Mouse (Mus musculus): ENCODE data around the gene Sdhd. TPM values are rescaled to one million over a fixed set of nuclear protein-coding genes. Genes with fewer than 3 reads are reported as not detected.
"Not testable (repeated sequence)": the region's sequence is repeated elsewhere in the genome, so short reads cannot be mapped to it uniquely, and the experiment has no call there.

The Sdhd gene
- 100 to 1,000 TPM; 108 to 126 (median 114) TPM for total RNA-seq (2022)

DNA sequence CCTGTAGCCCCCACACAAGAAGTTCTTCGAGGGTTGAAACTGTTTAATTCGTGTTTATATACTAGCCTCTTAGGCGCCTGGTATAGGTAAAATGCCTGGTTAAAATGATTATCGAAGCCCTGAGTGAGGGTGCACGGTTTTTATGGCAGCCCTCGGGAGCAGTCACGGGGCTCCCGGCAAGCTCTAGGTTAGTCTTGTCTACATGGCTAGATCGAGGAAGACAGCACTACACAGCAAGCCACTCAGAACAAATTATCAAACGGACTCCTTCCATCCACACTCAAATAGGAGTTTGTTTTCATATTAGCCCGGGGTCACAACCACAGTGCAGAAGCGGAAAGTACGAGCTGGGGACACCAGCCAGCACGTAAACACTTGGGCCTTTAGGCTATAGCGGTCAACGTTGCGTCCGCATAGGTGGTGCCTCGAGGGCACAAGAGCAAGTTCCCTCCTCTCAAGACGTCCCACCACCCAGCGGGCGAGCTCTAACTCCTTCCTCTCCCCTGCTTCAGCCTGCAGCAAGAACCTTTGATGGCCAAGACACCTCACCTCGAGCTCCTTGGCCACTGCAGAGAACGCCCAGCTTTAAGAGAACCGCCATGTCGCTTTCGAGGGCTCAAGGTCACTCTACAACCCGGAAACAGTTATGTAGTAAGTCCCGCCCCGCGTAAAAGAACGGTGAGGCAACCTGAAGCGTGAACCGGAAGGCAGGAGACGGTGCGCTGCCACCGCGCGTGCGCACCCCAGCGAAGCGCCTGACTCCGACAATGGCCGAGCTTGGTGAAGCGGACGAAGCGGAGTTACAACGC is at the start of gene Sdhd, which contains the start of gene Timm8b:
Sdhd (minus strand) TSS at position 624 of the 809 bp plus-strand sequence.
Timm8b (plus strand) TSS at position 722 of the 809 bp plus-strand sequence.
- DNase-seq (ENCODE audit: low spot score in 2 of 2), result peak; percentile 94 to 96

DNA sequence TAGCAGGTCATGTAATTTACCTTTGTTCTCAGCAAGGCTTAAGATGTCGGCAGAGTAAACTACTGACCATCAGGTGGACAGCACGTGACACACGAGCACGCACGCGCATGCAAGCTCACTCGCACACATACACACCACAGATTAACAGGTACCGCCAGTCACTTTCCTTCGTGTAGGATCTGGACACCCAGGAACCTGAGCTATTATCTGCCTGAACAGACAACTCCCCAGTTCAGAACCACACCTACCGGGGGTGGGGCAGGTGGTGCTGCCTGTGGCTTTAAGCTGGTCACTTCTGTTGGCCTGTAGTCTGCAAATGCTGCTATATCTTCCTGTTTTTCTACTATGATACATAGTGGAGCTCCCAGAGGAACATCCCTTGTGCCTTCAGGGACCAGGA is 46.9 kb upstream of the Sdhd start:
- no peak for DNase-seq (ENCODE audit: low spot score in 2 of 2)

DNA sequence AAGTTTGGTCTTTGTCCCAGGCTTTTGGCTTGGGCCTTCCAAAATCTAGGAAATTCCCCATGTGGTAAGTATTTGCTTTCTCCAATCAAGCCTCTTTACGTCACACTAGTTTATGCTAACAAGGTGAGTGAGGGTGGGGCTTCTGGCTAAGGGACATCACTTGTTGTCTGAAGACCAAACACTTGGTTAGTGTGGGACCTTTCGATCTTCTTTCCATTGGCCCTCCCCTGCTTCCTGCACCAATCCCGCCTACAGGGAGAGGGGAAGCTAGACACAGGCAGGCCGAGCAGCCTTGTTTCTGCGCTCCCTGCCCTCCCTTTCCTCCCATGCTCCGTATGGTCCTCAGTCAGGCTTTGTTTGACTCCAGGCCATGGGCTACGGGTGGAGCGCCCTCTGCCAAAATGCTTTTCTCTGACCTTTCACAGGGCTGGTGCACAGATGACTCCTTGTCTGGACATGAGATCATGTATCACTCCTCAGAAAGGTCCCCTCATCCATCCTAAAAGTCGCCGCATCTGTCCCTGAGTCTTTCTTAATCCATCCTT is 43.3 kb upstream of the Sdhd start:
- no peak for DNase-seq (ENCODE audit: low spot score in 2 of 2)

DNA sequence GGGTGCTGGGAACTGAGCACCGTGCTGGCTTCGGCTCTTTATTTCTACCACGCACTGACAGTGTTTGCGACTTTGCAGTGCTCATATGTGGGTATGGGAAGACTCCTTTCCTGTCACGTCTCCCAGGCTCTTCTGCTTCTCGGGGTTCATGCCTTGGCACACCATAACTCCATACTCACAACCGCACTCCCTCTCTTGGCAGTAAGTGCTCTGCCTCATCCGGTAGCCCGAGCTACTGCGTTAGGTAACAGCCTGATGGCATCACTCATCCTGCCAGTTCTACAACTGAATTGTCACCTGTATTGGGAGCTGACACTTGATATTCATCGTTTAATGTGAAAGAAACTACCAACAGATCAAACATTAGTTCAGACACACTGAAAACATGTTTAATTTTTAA is 30.7 kb upstream of the Sdhd start:
- DNase-seq (ENCODE audit: low spot score in 2 of 2), result no peak

DNA sequence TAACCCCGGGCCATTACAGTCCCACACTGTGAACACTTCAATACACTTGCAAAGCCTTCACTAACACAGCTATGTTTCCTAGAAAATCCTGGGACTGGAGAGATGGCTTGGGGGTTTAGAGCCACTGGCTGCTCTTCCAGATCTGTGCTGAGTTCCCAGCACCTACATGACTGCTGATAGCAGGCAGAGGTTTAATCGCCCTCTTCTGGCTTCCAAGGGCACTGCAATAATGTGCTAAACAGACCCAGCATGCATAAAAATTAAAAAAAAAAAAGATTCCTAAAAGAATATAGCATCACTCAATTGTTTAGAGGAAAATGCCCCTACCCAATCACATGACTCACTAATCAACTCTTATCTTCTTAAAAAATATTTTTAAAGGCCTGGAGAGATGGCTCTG is 29.4 kb upstream of the Sdhd start:
- no peak for DNase-seq (ENCODE audit: low spot score in 2 of 2)

DNA sequence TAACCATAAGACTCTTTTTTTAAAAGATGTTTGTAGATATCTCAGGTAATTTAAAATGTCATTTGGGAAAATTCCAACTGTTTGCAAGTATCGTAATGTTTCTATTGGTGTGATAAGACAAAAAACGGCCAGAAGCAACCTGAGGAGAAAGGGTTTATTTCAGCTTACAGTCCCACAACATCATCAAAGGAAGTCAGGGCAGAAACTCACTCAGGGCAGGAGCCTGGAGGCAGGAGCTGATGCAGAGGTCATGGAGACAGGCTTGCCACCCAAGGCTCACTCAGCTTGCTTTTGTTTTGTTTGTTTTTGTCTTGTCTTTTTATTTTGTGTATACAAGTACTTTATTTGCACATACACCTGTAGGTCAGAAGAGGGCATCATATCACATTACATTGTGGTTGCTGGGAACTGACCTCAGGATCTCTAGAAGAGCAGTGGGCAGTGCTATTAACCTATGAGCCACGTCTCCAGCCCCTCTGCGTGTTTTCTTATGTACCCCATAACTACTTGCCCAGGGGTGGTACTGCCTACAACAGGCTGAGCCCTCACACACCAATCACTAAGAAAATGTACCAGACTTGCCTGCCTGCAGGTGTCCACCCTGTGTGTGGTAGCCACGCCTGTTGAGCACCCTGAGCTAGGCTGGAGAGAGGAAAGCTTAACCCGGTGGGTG is 28.5 kb upstream of the Sdhd start:
- no peak for DNase-seq (ENCODE audit: low spot score in 2 of 2)

DNA sequence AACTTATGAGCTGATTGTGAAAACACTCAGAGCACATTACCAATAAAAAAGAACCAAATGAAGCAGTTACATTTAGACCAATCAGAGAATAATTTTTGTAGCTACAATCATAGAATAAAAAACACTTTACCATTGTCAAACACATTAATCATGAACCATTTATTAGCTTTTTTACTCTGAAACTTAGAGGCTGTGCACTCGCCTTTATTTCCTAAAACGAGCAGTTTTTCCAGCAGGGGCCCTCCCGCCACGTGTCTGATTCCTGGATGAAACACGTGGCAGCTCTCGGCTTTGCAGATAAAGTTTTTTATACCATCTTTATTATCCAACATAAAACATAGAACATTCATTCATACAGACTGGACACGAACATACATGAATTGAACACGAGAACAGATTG is 27.3 kb upstream of the Sdhd start:
- DNase-seq (ENCODE audit: low spot score in 2 of 2), result not testable (repeated sequence)

DNA sequence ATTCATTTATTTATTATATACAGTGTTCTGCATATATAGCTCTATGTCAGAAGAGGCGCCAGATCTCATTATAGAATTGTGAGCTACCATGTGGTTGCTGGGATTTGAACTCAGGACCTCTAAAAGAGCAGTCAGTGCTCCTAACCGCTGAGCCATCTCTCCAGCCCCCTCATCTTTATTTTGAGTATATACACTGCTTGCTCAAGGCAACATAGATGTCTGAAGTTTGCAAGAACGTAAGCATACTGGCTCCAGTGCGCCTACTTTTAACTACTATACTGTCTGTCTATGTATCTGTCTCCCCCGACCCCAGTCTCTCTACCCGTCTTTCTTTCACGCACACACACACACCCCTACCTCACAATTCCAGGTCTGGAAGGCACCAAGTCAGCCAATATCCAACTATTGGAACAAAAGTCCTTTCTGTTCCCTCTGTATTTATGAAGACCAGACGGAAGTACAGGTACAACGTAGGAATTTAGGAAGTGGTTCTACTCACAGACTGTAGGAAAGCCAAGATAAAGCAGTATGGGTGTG is 14.2 kb upstream of the Sdhd start:
- DNase-seq (ENCODE audit: low spot score in 2 of 2), result no peak

DNA sequence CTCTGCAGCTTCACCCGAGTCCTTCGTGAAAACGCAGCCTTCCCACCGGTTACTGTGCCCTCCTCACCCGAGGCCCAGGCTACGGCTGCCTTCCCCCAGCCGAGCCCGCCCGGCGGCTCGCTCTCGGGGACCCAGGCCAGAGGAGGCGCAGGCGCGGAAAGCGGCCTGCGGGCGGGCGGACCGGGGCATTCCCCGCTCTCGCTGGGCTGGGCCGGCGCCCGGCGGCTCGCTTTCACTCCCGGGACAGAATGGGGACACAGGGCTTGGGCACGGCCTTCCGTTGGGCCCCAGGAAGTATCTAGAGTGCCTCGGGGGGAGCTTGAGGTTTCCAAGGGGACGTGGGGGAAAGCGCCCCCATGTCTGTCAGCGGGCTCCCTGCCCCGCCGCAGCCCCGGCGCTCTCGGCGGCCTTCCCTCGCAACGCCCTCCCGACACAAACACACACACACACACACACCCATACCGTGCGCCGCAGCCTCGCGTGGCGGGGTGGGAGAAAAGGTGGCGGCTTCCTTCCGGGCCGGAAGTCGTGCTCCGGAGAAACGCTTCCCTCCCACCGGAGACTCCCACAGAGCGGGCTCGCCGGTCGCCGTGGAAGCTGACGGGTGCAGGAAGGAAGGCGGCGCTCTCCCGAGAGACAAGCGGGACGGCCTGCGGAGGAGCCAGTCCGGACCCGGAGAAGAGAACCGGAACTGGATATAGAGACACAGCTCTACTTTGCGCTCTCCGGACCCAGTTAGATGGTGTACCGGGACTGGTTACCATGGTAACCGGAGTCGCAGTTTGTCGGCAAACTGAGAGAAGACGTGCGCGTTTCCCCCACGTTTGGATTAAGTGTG is 13.4 kb upstream of the Sdhd start, which contains the start of the genes Pih1d2 and Nkapd1:
Pih1d2 (plus strand) TSS at position 556 of the 838 bp plus-strand sequence.
Nkapd1 (minus strand) TSS at position 699 of the 838 bp plus-strand sequence.
- peak; percentile 83 to 92 for DNase-seq (ENCODE audit: low spot score in 2 of 2)

DNA sequence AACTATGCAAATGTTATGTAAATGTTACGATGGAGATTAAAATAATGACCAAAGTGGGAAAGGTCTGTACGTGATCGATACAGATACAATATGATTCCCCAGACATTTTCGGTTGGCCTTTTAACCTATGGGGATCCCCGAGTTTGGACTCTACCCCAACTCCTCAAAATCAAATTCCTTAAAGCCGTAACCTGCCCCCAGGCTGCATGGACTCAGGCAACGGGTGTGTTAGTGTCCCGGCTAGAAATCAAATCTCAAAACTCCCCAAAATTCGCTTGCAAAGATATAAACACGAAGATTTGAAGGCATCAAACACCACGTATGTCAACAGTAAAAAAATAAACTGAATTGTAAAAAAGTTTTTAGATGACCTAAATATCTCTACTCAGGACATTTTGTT is 12.5 kb upstream of the Sdhd start:
- DNase-seq (ENCODE audit: low spot score in 2 of 2), result no peak

DNA sequence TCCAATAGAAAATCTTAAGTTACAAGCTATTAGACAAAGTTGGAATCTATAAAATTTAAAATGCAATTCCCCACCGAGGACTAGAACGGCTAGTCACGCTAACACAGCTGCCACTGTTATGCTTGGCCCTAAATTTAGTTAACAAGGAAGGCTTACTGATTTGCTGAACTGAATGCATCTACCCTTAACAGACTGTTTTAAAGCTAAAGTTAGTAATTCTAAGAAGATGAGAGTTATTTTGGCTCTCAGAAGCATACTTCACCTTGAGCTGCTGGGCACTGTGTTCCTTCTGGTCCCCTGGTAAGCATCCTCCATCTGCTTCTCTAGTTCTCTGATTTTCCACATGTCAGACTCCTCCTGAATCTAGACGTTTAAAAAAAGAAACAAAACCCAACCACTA is 8.5 kb upstream of the Sdhd start:
- no peak for DNase-seq (ENCODE audit: low spot score in 2 of 2)

DNA sequence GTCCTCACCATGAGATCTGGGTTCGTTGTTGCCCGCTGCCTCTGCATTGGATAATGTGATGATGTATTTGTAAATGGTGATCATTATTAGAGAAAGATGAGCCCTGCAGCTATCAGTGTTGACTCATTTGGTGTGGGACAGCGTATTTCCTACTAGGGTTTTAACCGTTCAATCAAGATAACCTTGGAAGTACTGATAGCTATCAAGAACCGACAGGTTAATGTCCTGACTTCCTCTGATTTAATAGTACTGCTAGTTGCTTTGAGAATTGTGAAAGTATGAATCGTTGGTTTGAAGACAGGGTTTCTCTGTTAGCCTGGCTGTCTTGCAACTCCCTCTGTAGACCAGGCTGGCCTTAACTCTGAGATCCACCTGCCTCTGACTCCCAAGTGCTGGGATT is 726 bp upstream of the Sdhd start:
- no peak for DNase-seq (ENCODE audit: low spot score in 2 of 2)

DNA sequence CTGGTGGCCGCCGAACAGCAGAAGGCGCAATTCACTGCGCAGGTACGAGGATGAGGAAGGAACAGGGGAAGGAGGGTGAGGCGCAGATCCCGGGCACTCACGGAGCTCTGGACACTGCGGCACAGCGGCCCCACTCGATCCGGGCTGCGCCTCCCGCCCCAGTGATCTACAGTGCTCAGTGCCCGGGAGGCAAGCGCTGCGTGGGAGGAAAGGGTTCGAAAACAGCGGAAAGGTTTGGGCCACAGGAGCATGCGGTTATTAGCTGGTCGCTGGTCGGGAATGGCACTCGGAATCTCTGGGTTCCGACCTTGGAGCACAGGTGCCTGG is 349 bp upstream of the Sdhd start:
- DNase-seq (ENCODE audit: low spot score in 2 of 2), result no peak

DNA sequence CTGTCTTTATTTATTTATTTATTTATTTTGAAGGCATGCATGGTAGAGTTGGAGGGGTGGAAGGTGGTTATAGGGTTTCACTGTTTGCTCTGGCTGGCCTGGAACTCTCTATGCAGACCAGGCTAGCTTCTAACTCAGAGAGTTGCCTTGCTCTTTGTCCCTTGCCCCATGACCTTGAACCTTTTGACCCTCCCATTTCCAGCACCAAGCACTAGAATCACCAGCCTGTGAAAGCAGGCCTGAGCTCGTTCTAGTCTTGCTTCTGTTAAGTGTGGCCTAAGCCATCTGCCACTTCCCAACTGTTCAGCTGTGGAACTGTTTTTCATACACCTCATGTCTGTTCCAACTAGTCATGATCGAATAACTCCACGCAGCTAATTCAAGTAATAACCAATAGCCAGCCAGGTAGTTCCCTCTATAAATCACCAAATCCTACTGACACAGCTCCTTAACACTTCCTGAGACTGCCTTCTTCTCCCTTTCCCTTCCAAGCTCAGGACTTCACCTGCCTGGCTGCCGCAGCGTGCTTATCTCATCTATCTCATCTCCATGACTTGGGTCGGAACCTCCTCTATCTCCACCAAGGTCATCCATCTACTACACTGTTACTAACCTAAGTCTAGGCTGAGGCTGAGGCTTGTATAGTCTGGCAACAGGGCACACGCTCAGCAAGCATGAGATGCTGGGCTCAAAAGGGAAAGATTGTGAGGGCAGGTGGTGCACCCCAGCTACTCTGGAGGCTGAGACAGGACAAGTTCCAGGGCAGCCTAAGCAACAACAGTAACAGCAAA is 1.4 kb downstream of the Sdhd start:
- DNase-seq (ENCODE audit: low spot score in 2 of 2), result no peak

DNA sequence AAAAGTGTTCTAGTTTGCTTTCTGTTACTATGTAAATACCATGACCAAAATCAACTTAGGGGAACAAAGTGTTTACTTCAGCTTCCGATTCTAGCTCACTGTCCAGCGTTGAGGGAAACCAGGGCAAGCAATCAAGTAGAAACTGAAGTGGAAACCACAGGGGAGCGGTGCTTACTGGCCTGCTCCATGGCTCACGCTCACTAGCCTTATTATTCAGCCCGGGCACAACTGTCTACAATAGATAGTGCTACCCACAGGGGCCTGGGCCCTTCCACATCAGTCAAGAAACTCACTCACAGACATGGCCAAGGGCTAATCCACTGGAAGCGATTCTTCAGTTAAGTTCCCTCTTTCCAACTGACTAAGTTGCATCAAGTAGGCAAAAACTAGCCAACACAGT is 2.1 kb downstream of the Sdhd start:
- DNase-seq (ENCODE audit: low spot score in 2 of 2), result no peak

DNA sequence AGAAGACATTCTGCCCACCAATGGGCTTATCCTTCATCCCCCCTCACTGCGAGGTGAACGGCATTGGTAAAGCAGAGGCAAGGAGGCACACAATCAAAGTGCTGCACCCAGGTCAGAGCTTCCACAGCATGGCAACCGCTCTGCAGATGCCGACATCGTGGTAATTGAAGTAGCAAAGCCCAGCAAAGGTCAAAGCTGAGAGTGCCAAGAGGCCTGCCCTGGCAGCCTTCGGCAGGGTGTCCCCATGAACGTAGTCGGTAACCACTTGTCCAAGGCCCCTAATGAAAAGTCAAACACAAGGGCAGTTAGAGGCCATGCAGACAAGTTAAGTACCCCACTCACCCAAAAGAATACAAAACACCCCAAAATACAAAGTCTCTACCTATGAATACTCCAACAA is 6.6 kb downstream of the Sdhd start:
- DNase-seq (ENCODE audit: low spot score in 2 of 2), result no peak

DNA sequence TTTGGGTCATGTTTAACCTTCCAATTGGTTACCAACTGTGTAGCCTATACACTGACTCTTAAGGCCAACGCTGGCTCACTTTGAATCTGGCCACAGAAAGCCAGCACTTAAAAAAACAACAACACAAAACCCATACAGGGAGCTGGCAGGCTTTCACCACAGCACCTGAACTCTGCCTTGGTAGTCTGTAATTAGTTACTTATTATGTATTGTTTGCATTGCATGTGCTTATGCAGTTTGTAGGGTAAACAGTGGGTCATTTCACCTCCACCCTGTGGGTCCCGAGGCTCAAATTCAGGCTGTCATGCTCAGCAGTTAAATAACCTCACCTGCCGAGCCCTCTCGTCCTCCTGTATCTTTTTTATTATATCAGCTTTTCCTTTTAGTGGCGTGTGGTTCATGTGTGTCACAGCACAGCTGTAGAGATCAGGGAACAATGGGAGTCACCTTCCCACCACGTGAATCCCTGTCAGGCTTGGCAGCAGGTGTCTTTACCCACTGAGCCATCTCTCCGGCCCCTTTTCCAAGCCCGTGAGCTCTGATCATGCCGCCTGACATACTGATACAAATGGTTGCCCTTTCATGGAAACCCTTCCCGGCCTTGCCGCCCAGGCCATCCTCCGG is 8.7 kb downstream of the Sdhd start:
- DNase-seq (ENCODE audit: low spot score in 2 of 2), result no peak

DNA sequence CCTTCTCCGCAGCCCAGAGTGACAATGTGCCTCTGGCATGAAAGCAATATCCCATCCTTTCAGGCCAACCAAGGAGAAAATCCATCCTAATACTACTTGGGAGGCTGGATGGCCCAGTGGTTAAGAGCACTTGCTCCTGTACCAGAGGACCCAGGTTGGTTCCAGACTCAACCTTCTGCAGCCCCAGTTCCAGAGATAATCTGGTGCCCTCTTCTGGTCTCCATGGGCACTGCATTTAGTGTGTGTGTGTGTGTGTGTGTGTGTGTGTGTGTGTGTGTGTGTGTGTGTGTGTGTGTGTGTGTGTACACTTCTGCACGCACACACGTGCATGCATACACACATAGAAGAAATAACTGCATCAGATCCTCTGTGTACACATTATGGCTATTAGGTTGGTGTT is 10.1 kb downstream of the Sdhd start:
- no peak for DNase-seq (ENCODE audit: low spot score in 2 of 2)

DNA sequence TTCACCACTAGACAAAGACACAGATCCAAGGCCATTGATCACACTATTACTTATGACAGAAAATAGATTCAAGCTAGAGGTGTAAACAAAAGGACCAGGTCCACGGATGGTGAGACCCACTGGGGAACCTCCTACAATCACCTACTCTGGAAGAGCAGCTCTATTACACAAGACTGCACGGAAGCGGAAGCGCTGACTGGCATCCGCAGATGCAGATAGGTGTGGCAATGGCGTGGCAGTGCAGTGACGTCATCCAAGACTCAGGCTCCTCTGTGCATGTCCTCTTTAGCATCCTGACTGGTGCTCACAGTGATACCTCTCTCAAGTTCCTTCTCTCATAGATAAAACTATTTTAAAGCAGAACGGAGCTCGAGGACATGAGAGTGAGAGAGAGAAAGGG is 10.7 kb downstream of the Sdhd start:
- DNase-seq (ENCODE audit: low spot score in 2 of 2), result no peak

DNA sequence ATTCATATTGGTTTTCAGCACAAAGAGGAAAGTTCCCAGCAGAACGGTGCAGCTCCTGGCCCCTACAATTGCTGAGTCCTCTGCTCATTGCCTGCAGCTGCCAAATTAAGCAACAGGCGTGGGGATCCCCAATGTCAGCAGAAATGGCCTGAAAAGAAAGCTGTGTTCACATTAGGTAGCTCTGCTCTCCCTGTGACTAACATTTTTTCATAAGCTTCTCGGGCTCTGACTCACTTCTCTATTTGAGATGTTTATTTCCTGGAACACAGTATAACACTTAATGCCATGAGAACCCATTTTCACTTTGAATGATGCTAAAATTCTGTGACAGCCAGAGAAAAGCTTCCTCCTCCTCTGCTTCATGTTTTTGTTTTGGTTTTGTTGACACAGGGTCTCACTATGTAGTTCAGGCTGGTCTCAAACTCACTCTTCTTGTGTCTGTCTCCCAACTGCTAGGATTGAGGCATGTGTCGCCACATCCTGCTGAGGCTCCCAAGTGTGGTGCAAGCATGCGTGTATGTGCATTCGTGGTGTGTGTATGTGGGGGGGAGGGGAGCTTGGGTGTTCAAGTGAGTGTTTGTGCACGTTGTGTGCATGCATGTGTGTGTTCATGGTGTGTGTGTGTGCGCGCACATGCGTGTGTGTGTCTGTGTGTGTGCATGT is 12.6 kb downstream of the Sdhd start:
- no peak for DNase-seq (ENCODE audit: low spot score in 2 of 2)

Measured in layer of hippocampus, adult 8-10 months (tissue).